In genomic region chr4:117109330-117109729, GRCm38 (mm10) we compare ENCODE assay signal across 32 mouse cellular contexts. TPM values are rescaled to one million over a fixed set of nuclear protein-coding genes. Genes with fewer than 3 reads are reported as not detected.
DNase-seq lines count a peak whose midpoint lies in the region; ATAC-seq and TF ChIP-seq lines count a peak whose summit lies in the region.
"Had no signal": no experiment of that assay in that cellular context is flagged by ENCODE, and none has a peak within 500 bp of the region (broad histone marks: within the 10 kb centered on the region; RNA-seq: fewer than 3 reads in every experiment).

No protein-coding gene starts in this region.

- intact Hi-C loops in gastrocnemius, adult 2 months (cut with DNase I) = no loop called here

- WGBS in midbrain, embryonic 10.5 days = 92% methylated on average over 25 of the region's 25 CpGs
- WGBS in midbrain, postnatal 0 days = 93% methylated on average over 25 of the region's 25 CpGs
- WGBS in intestine, embryonic 15.5 days = 91% methylated on average over 25 of the region's 25 CpGs
- WGBS in hindbrain, embryonic 12.5 days = 93% methylated on average over 25 of the region's 25 CpGs

- no peak overlapping the region for H3K4me3 ChIP-seq in gastrocnemius, adult 2 months
- H3K4me3 ChIP-seq in midbrain, embryonic 10.5 days = no peak overlapping the region
- no peak overlapping the region for H3K4me3 ChIP-seq in midbrain, postnatal 0 days (ENCODE audit: low read depth, low read length)
- peak overlapping the region; percentile 54 to 55 for H3K4me3 ChIP-seq in ES-E14 (ENCODE audit: insufficient read depth in 1 of 2, low read depth in 1 of 2, low read length in 2 of 2, poor library complexity in 1 of 2, severe bottlenecking in 1 of 2)
- no peak overlapping the region for H3K4me3 ChIP-seq in intestine, embryonic 15.5 days (replicated peaks)
- no peak overlapping the region for H3K4me3 ChIP-seq in hindbrain, embryonic 12.5 days
- H3K4me3 ChIP-seq: embryonic facial prominence, embryonic 13.5 days; embryonic facial prominence, embryonic 15.5 days; erythroblast, embryonic 14.5 days; forebrain, embryonic 10.5 days; forebrain, embryonic 12.5 days had no signal

- H3K27ac ChIP-seq in gastrocnemius, adult 2 months = no peak overlapping the region
- peak overlapping the region; percentile 46; the same call in 1 of the 2 replicates for H3K27ac ChIP-seq in midbrain, embryonic 10.5 days (replicated peaks)
- H3K27ac ChIP-seq in midbrain, postnatal 0 days (ENCODE audit: low read depth, low read length) = no peak overlapping the region
- no peak overlapping the region for H3K27ac ChIP-seq in ES-E14 (ENCODE audit: insufficient read depth, low read depth, low read length, poor library complexity, severe bottlenecking)
- no peak overlapping the region for H3K27ac ChIP-seq in intestine, embryonic 15.5 days
- no peak overlapping the region for H3K27ac ChIP-seq in hindbrain, embryonic 12.5 days
- H3K27ac ChIP-seq: embryonic facial prominence, embryonic 13.5 days; embryonic facial prominence, embryonic 15.5 days; forebrain, embryonic 10.5 days; forebrain, embryonic 12.5 days had no signal

- peaks cover 96% of the 10 kb centered on the region for H3K36me3 ChIP-seq in midbrain, embryonic 10.5 days
- peaks cover 47% of the 10 kb centered on the region for H3K36me3 ChIP-seq in midbrain, postnatal 0 days (ENCODE audit: insufficient read depth, low read length)
- peaks cover 47% of the 10 kb centered on the region for H3K36me3 ChIP-seq in ES-E14 (ENCODE audit: control insufficient read depth, insufficient read depth, low read length, poor library complexity, severe bottlenecking)
- no peaks in the 10 kb centered on the region for H3K36me3 ChIP-seq in intestine, embryonic 15.5 days
- peaks cover 26% of the 10 kb centered on the region for H3K36me3 ChIP-seq in hindbrain, embryonic 12.5 days

- no peak overlapping the region for H3K4me2 ChIP-seq in midbrain, postnatal 0 days (ENCODE audit: low read depth, low read length, poor library complexity, severe bottlenecking)
- H3K4me2 ChIP-seq in intestine, embryonic 15.5 days (replicated peaks) = no peak overlapping the region
- H3K4me2 ChIP-seq in hindbrain, embryonic 12.5 days (replicated peaks) = no peak overlapping the region
- H3K4me2 ChIP-seq: embryonic facial prominence, embryonic 13.5 days; embryonic facial prominence, embryonic 15.5 days; forebrain, embryonic 12.5 days had no signal

- no peaks in the 10 kb centered on the region for H3K27me3 ChIP-seq in midbrain, embryonic 10.5 days (ENCODE audit: low read depth, poor library complexity, severe bottlenecking)
- no peaks in the 10 kb centered on the region for H3K27me3 ChIP-seq in midbrain, postnatal 0 days (ENCODE audit: insufficient read depth, low read length)
- no peaks in the 10 kb centered on the region for H3K27me3 ChIP-seq in intestine, embryonic 15.5 days (replicated peaks)
- no peaks in the 10 kb centered on the region for H3K27me3 ChIP-seq in hindbrain, embryonic 12.5 days
- H3K27me3 ChIP-seq: CH12.LX; embryonic facial prominence, embryonic 13.5 days; embryonic facial prominence, embryonic 15.5 days; forebrain, embryonic 12.5 days; Patski had no signal

- no peak overlapping the region for H3K9ac ChIP-seq in midbrain, postnatal 0 days (replicated peaks; ENCODE audit: low read length, poor library complexity, severe bottlenecking)
- H3K9ac ChIP-seq in ES-E14 (ENCODE audit: insufficient read depth, low read depth, low read length, poor library complexity, severe bottlenecking) = peak overlapping the region; percentile 32
- H3K9ac ChIP-seq in intestine, embryonic 15.5 days = no peak overlapping the region
- H3K9ac ChIP-seq in hindbrain, embryonic 12.5 days = no peak overlapping the region
- H3K9ac ChIP-seq: embryonic facial prominence, embryonic 13.5 days; embryonic facial prominence, embryonic 15.5 days; forebrain, embryonic 12.5 days had no signal

- no peak for TF ChIP-seq CTCF in gastrocnemius, adult 2 months (IDR thresholded peaks at IDR 0.05)
- no peak for TF ChIP-seq CTCF in midbrain, postnatal 0 days (IDR thresholded peaks at IDR 0.05)

- in situ Hi-C loops in ES-E14 (cut with MboI; ENCODE audit: low sequenced_read_pairs in 2 of 2, unreplicated experiment in 2 of 2) = no loop called here

- H3K4me1 ChIP-seq in midbrain, embryonic 10.5 days = peaks cover 9% of the 10 kb centered on the region
- no peaks in the 10 kb centered on the region for H3K4me1 ChIP-seq in midbrain, postnatal 0 days (ENCODE audit: insufficient read depth, low read length)
- H3K4me1 ChIP-seq in ES-E14 (ENCODE audit: control insufficient read depth in 2 of 2, insufficient read depth in 2 of 2, low read length in 2 of 2, poor library complexity in 1 of 2) = peaks cover 0 to 41% of the 10 kb centered on the region in 2 experiments; a peak in 2 of 4 replicates
- H3K4me1 ChIP-seq in intestine, embryonic 15.5 days (replicated peaks) = no peaks in the 10 kb centered on the region
- H3K4me1 ChIP-seq in hindbrain, embryonic 12.5 days = 0 out of 2 replicates have a peak, but pooled peaks cover 3% of the 10 kb centered on the region
- H3K4me1 ChIP-seq: forebrain, embryonic 12.5 days had no signal

- DNase-seq in gastrocnemius, adult 2 months = peak; percentile 11
- no peak for DNase-seq in gastrocnemius, postnatal 25 days
- DNase-seq in midbrain, embryonic 10.5 days (ENCODE audit: low spot score) = no peak
- no peak for DNase-seq in midbrain, postnatal 0 days (ENCODE audit: low spot score)
- no peak for DNase-seq in ES-E14 (ENCODE audit: low read depth, low spot score)
- DNase-seq: adrenal gland, adult 2 months; adrenal gland, postnatal 10 days; adrenal gland, postnatal 25 days; B cell, adult 2 months; cerebellum, adult 11 months; cerebellum, adult 18-20 months; cerebellum, adult 8-10 months; cerebellum, adult 9-11 months; cerebellum, postnatal 14 days; cerebellum, postnatal 36 days; embryo, embryonic 11 days had no signal

- H3K9me3 ChIP-seq in midbrain, embryonic 10.5 days (replicated peaks) = no peaks in the 10 kb centered on the region
- H3K9me3 ChIP-seq in midbrain, postnatal 0 days (ENCODE audit: low read length) = no peaks in the 10 kb centered on the region
- no peaks in the 10 kb centered on the region for H3K9me3 ChIP-seq in ES-E14 (ENCODE audit: control insufficient read depth, insufficient read depth, low read depth, low read length)
- H3K9me3 ChIP-seq in intestine, embryonic 15.5 days = no peaks in the 10 kb centered on the region
- H3K9me3 ChIP-seq in hindbrain, embryonic 12.5 days (replicated peaks) = no peaks in the 10 kb centered on the region
- H3K9me3 ChIP-seq: embryonic facial prominence, embryonic 13.5 days; embryonic facial prominence, embryonic 15.5 days; forebrain, embryonic 10.5 days; forebrain, embryonic 12.5 days had no signal

- no peak for ATAC-seq in midbrain, postnatal 0 days (ENCODE audit: low FRiP score)
- ATAC-seq in intestine, embryonic 15.5 days = no peak
- no peak for ATAC-seq in hindbrain, embryonic 12.5 days (ENCODE audit: low FRiP score)
- ATAC-seq: activated CD4-positive, CD25-positive, alpha-beta regulatory T cell, adult 4 months; CD4-positive, CD25-positive, alpha-beta regulatory T cell, adult 4 months; forebrain, embryonic 14.5 days; forebrain, embryonic 16.5 days; Patski had no signal

RNA-seq across cellular contexts. Expression of gene Ptch2, which starts 13.5 kb away (rescaled TPM):
- total RNA-seq in gastrocnemius, adult 2 months (2021) = under 1 TPM; 0.22 to 0.54 TPM
- 1 to 10 TPM; 1.5 to 1.8 TPM for total RNA-seq in gastrocnemius, postnatal 25 days (2021)
- 12.8 and 15.7 TPM in 2 replicates for polyA plus RNA-seq in midbrain, embryonic 10.5 days (2016; fragmentation: Nextera tagmentation; extraction: Ambion mirVana)
- total RNA-seq in midbrain, postnatal 0 days (2014; rRNA removed) = 6.8 and 12.2 TPM in 2 replicates
- 3.5 and 3.7 TPM in 2 replicates for polyA plus RNA-seq in midbrain, postnatal 0 days (2015; fragmentation: Nextera tagmentation; extraction: Ambion mirVana)
- 28.2 and 80.0 TPM in 2 replicates for total RNA-seq in ES-E14 (2012; rRNA removed)
- polyA plus RNA-seq in intestine, embryonic 15.5 days (2015; fragmentation: Nextera tagmentation; extraction: Ambion mirVana) = 5.6 and 5.9 TPM in 2 replicates
- polyA plus RNA-seq in hindbrain, embryonic 12.5 days (2016; fragmentation: Nextera tagmentation; extraction: Ambion mirVana) = 4.5 and 5.9 TPM in 2 replicates
- total RNA-seq: common myeloid progenitor, adult 5-6 weeks had no signal
- polyA plus RNA-seq: activated CD4-positive, CD25-positive, alpha-beta regulatory T cell, adult 4 months had no signal

RNA-seq across cellular contexts. Expression of gene Btbd19, which starts 16.2 kb away (rescaled TPM):
- 1 to 10 TPM; 2.3 to 2.5 TPM for total RNA-seq in gastrocnemius, adult 2 months (2021)
- total RNA-seq in gastrocnemius, postnatal 25 days (2021) = 1 to 10 TPM; 2.0 to 3.0 TPM
- 4.4 and 5.4 TPM in 2 replicates for polyA plus RNA-seq in midbrain, embryonic 10.5 days (2016; fragmentation: Nextera tagmentation; extraction: Ambion mirVana)
- 7.3 and 8.2 TPM in 2 replicates for total RNA-seq in midbrain, postnatal 0 days (2014; rRNA removed)
- polyA plus RNA-seq in midbrain, postnatal 0 days (2015; fragmentation: Nextera tagmentation; extraction: Ambion mirVana) = 3.8 and 4.2 TPM in 2 replicates
- total RNA-seq in ES-E14 (2012; rRNA removed) = 51.2 and 87.1 TPM in 2 replicates
- polyA plus RNA-seq in intestine, embryonic 15.5 days (2015; fragmentation: Nextera tagmentation; extraction: Ambion mirVana) = 6.0 and 7.6 TPM in 2 replicates
- polyA plus RNA-seq in hindbrain, embryonic 12.5 days (2016; fragmentation: Nextera tagmentation; extraction: Ambion mirVana) = 4.0 and 4.5 TPM in 2 replicates

RNA-seq across cellular contexts. Expression of gene Tctex1d4, which starts 17.3 kb away (rescaled TPM):
- total RNA-seq in gastrocnemius, adult 2 months (2021) = not detected
- not detected for total RNA-seq in gastrocnemius, postnatal 25 days (2021)
- 0.14 TPM in 1 of 2 replicates, not detected in the other for polyA plus RNA-seq in midbrain, embryonic 10.5 days (2016; fragmentation: Nextera tagmentation; extraction: Ambion mirVana)
- 1.3 and 5.8 TPM in 2 replicates for total RNA-seq in midbrain, postnatal 0 days (2014; rRNA removed)
- 1.2 TPM in 2 replicates for polyA plus RNA-seq in midbrain, postnatal 0 days (2015; fragmentation: Nextera tagmentation; extraction: Ambion mirVana)
- 0.49 and 1.2 TPM in 2 replicates for total RNA-seq in ES-E14 (2012; rRNA removed)
- polyA plus RNA-seq in intestine, embryonic 15.5 days (2015; fragmentation: Nextera tagmentation; extraction: Ambion mirVana) = not detected in 2 replicates
- 0.34 TPM in 1 of 2 replicates, not detected in the other for polyA plus RNA-seq in hindbrain, embryonic 12.5 days (2016; fragmentation: Nextera tagmentation; extraction: Ambion mirVana)
- total RNA-seq: adrenal gland, adult 2 months; adrenal gland, postnatal 10 days; adrenal gland, postnatal 25 days; adrenal gland, postnatal 4 days; common myeloid progenitor, adult 5-6 weeks had no signal
- polyA plus RNA-seq: adrenal gland, adult 2 months; embryonic facial prominence, embryonic 11.5 days; embryonic facial prominence, embryonic 13.5 days; erythroblast, embryonic 14.5 days; forebrain, embryonic 10.5 days; forebrain, embryonic 12.5 days had no signal

RNA-seq across cellular contexts. Expression of gene Plk3, which starts 24.4 kb away (rescaled TPM):
- total RNA-seq in gastrocnemius, adult 2 months (2021) = under 1 TPM; 0.73 to 0.74 TPM
- under 1 TPM; 0.51 to 0.62 TPM for total RNA-seq in gastrocnemius, postnatal 25 days (2021)
- 36.8 and 41.3 TPM in 2 replicates for polyA plus RNA-seq in midbrain, embryonic 10.5 days (2016; fragmentation: Nextera tagmentation; extraction: Ambion mirVana)
- 20.8 and 28.2 TPM in 2 replicates for total RNA-seq in midbrain, postnatal 0 days (2014; rRNA removed)
- polyA plus RNA-seq in midbrain, postnatal 0 days (2015; fragmentation: Nextera tagmentation; extraction: Ambion mirVana) = 26.6 and 26.8 TPM in 2 replicates
- 26.7 and 28.3 TPM in 2 replicates for total RNA-seq in ES-E14 (2012; rRNA removed)
- 3.6 and 3.7 TPM in 2 replicates for polyA plus RNA-seq in intestine, embryonic 15.5 days (2015; fragmentation: Nextera tagmentation; extraction: Ambion mirVana)
- 26.4 and 29.6 TPM in 2 replicates for polyA plus RNA-seq in hindbrain, embryonic 12.5 days (2016; fragmentation: Nextera tagmentation; extraction: Ambion mirVana)

RNA-seq across cellular contexts. Expression of gene Rps8, which starts 46.7 kb away (rescaled TPM):
- total RNA-seq in gastrocnemius, adult 2 months (2021) = 100 to 1,000 TPM; 527 to 622 TPM
- total RNA-seq in gastrocnemius, postnatal 25 days (2021) = 100 to 1,000 TPM; 527 to 576 TPM
- polyA plus RNA-seq in midbrain, embryonic 10.5 days (2016; fragmentation: Nextera tagmentation; extraction: Ambion mirVana) = 691 and 830 TPM in 2 replicates
- 439 and 604 TPM in 2 replicates for total RNA-seq in midbrain, postnatal 0 days (2014; rRNA removed)
- polyA plus RNA-seq in midbrain, postnatal 0 days (2015; fragmentation: Nextera tagmentation; extraction: Ambion mirVana) = 475 and 493 TPM in 2 replicates
- total RNA-seq in ES-E14 (2012; rRNA removed) = 3,133 and 3,400 TPM in 2 replicates
- polyA plus RNA-seq in intestine, embryonic 15.5 days (2015; fragmentation: Nextera tagmentation; extraction: Ambion mirVana) = 1,027 and 1,033 TPM in 2 replicates
- polyA plus RNA-seq in hindbrain, embryonic 12.5 days (2016; fragmentation: Nextera tagmentation; extraction: Ambion mirVana) = 588 and 618 TPM in 2 replicates

Comparison
In these comparisons a context has a peak if more than half of its experiments do, and no peak if none do; other contexts are left out.
1. H3K4me3 ChIP-seq: peak in ES-E14 (2 of 2); none in gastrocnemius, adult 2 months (single experiment), midbrain, embryonic 10.5 days (single experiment), midbrain, postnatal 0 days (single experiment), intestine, embryonic 15.5 days (single experiment) and hindbrain, embryonic 12.5 days (single experiment).